8 mouse cellular contexts compared by ENCODE assay signal in genomic region chr17:94834067-94834445, GRCm38 (mm10).
DNase-seq lines count a peak whose midpoint lies in the region; ATAC-seq and TF ChIP-seq lines count a peak whose summit lies in the region.
"Not testable (repeated sequence)": the region's sequence is repeated elsewhere in the genome, so short reads cannot be mapped to it uniquely, and the experiment has no call there.

No protein-coding gene starts in this region.

- WGBS in embryonic facial prominence, embryonic 12.5 days = 5% methylated on average over 9 of the region's 9 CpGs
- WGBS in forebrain, postnatal 0 days = 7% methylated on average over 9 of the region's 9 CpGs
- 6% methylated on average over 9 of the region's 9 CpGs for WGBS in hindbrain, embryonic 14.5 days
- WGBS in lung, adult 2 months = 4% methylated on average over 9 of the region's 9 CpGs
- WGBS in midbrain, postnatal 0 days = 7% methylated on average over 9 of the region's 9 CpGs
- WGBS in stomach, postnatal 0 days = 1% methylated on average over 9 of the region's 9 CpGs

- peak; percentile 49 for DNase-seq in ES-CJ7 (ENCODE audit: low read depth, low spot score)
- not testable (repeated sequence) for DNase-seq in forebrain, postnatal 0 days; hindbrain, embryonic 14.5 days (ENCODE audit: low spot score); left cerebral cortex, adult 2 months (ENCODE audit: extremely low spot score in 1 of 2, low spot score in 2 of 2); lung, adult 2 months; midbrain, postnatal 0 days (ENCODE audit: low spot score); stomach, postnatal 0 days (ENCODE audit: low spot score)

- H3K4me3 ChIP-seq in embryonic facial prominence, embryonic 12.5 days = peak overlapping the region; percentile 72
- peak overlapping the region; percentile 65 for H3K4me3 ChIP-seq in forebrain, postnatal 0 days (ENCODE audit: low read depth, low read length)
- H3K4me3 ChIP-seq in hindbrain, embryonic 14.5 days (replicated peaks; ENCODE audit: low read length) = peak overlapping the region; percentile 57
- H3K4me3 ChIP-seq in left cerebral cortex, adult 2 months = peak overlapping the region; percentile 57
- H3K4me3 ChIP-seq in lung, adult 2 months (replicated peaks; ENCODE audit: extremely low read depth, low read depth, low read length) = peak overlapping the region; percentile 84
- peak overlapping the region; percentile 63 for H3K4me3 ChIP-seq in midbrain, postnatal 0 days (ENCODE audit: low read depth, low read length)
- H3K4me3 ChIP-seq in stomach, postnatal 0 days (ENCODE audit: low read depth, low read length) = peak overlapping the region; percentile 62

- peak overlapping the region; percentile 72 for H3K9ac ChIP-seq in embryonic facial prominence, embryonic 12.5 days
- H3K9ac ChIP-seq in forebrain, postnatal 0 days = peak overlapping the region; percentile 70
- H3K9ac ChIP-seq in hindbrain, embryonic 14.5 days = peak overlapping the region; percentile 63
- H3K9ac ChIP-seq in midbrain, postnatal 0 days (replicated peaks; ENCODE audit: low read length, poor library complexity, severe bottlenecking) = peak overlapping the region; percentile 64
- H3K9ac ChIP-seq in stomach, postnatal 0 days (ENCODE audit: low read length) = peak overlapping the region; percentile 63

- not testable (repeated sequence) for TF ChIP-seq EP300 in stomach, postnatal 0 days (optimal IDR thresholded peaks at IDR 0.05)

- not testable (repeated sequence) for H3K4me1 ChIP-seq in embryonic facial prominence, embryonic 12.5 days; forebrain, postnatal 0 days (ENCODE audit: insufficient read depth); lung, adult 2 months (ENCODE audit: control insufficient read depth, insufficient read depth, low read length); midbrain, postnatal 0 days (ENCODE audit: insufficient read depth, low read length); stomach, postnatal 0 days (replicated peaks; ENCODE audit: control insufficient read depth, insufficient read depth)
- H3K4me1 ChIP-seq in hindbrain, embryonic 14.5 days (replicated peaks; ENCODE audit: control insufficient read depth, insufficient read depth, low read length) = peaks cover 11% of the 10 kb centered on the region

- not testable (repeated sequence) for H3K9me3 ChIP-seq in embryonic facial prominence, embryonic 12.5 days; forebrain, postnatal 0 days (ENCODE audit: low read length); hindbrain, embryonic 14.5 days (ENCODE audit: control insufficient read depth, low read length); midbrain, postnatal 0 days (ENCODE audit: low read length); stomach, postnatal 0 days (ENCODE audit: control insufficient read depth, low read length)

- H3K27me3 ChIP-seq in embryonic facial prominence, embryonic 12.5 days; forebrain, postnatal 0 days (ENCODE audit: insufficient read depth, low read length); hindbrain, embryonic 14.5 days (ENCODE audit: control insufficient read depth, insufficient read depth, low read length); midbrain, postnatal 0 days (ENCODE audit: insufficient read depth, low read length); stomach, postnatal 0 days (ENCODE audit: control insufficient read depth, insufficient read depth, low read length): not testable (repeated sequence)

- not testable (repeated sequence) for TF ChIP-seq CTCF in forebrain, postnatal 0 days (IDR thresholded peaks at IDR 0.05; ENCODE audit: low read depth); left cerebral cortex, adult 2 months (IDR thresholded peaks at IDR 0.05); lung, adult 2 months (IDR thresholded peaks at IDR 0.05; ENCODE audit: insufficient read depth, low read length); midbrain, postnatal 0 days (IDR thresholded peaks at IDR 0.05); stomach, postnatal 0 days (IDR thresholded peaks at IDR 0.05; ENCODE audit: low read depth)

- peak overlapping the region; percentile 75 for H3K4me2 ChIP-seq in embryonic facial prominence, embryonic 12.5 days (replicated peaks)
- peak overlapping the region; percentile 81 for H3K4me2 ChIP-seq in forebrain, postnatal 0 days (ENCODE audit: low read depth)
- H3K4me2 ChIP-seq in hindbrain, embryonic 14.5 days (replicated peaks) = peak overlapping the region; percentile 61
- peak overlapping the region; percentile 65 for H3K4me2 ChIP-seq in midbrain, postnatal 0 days (ENCODE audit: low read depth, low read length, poor library complexity, severe bottlenecking)
- H3K4me2 ChIP-seq in stomach, postnatal 0 days (replicated peaks; ENCODE audit: low read depth) = peak overlapping the region; percentile 78

- not testable (repeated sequence) for H3K36me3 ChIP-seq in embryonic facial prominence, embryonic 12.5 days; forebrain, postnatal 0 days (ENCODE audit: insufficient read depth); hindbrain, embryonic 14.5 days (replicated peaks; ENCODE audit: control insufficient read depth, insufficient read depth); midbrain, postnatal 0 days (ENCODE audit: insufficient read depth, low read length); stomach, postnatal 0 days (ENCODE audit: control insufficient read depth, insufficient read depth, low read length)

- intact Hi-C loops in left cerebral cortex, adult 2 months (cut with DNase I) = loop anchor here (2.0 to 5.0 kb wide), 2 partner anchors 85 to 1632 kb away; no protein-coding TSS in a partner anchor

- not testable (repeated sequence) for ATAC-seq in embryonic facial prominence, embryonic 12.5 days (ENCODE audit: insufficient number of reproducible peaks, insufficient read depth, low FRiP score, low TSS enrichment); forebrain, postnatal 0 days; stomach, postnatal 0 days (ENCODE audit: low FRiP score, low TSS enrichment)
- peak; percentile 49; the same call in 1 of the 2 replicates for ATAC-seq in hindbrain, embryonic 14.5 days (ENCODE audit: low FRiP score)
- ATAC-seq in midbrain, postnatal 0 days (ENCODE audit: low FRiP score) = peak; percentile 48

- H3K27ac ChIP-seq in embryonic facial prominence, embryonic 12.5 days = peak overlapping the region; percentile 79
- peak overlapping the region; percentile 79 for H3K27ac ChIP-seq in forebrain, postnatal 0 days (ENCODE audit: low read depth, low read length)
- peak overlapping the region; percentile 53; the same call in 1 of the 2 replicates for H3K27ac ChIP-seq in hindbrain, embryonic 14.5 days
- peak overlapping the region; percentile 78 for H3K27ac ChIP-seq in left cerebral cortex, adult 2 months
- peak overlapping the region; percentile 78; the same call in 1 of the 2 replicates for H3K27ac ChIP-seq in midbrain, postnatal 0 days (ENCODE audit: low read depth, low read length)
- H3K27ac ChIP-seq in stomach, postnatal 0 days (replicated peaks) = peak overlapping the region; percentile 80

- not testable (repeated sequence) for TF ChIP-seq POLR2A in lung, adult 2 months (IDR thresholded peaks at IDR 0.05; ENCODE audit: borderline replicate concordance, extremely low read depth, low read depth, low read length)
